Mouse (Mus musculus): Measurements from ENCODE around the gene Anp32a. TPM values are rescaled to one million over a fixed set of nuclear protein-coding genes. Genes with fewer than 3 reads are reported as not detected.

The Anp32a gene
- polyA plus RNA-seq, 1 experiment from 2014 or later: 107 TPM

DNA sequence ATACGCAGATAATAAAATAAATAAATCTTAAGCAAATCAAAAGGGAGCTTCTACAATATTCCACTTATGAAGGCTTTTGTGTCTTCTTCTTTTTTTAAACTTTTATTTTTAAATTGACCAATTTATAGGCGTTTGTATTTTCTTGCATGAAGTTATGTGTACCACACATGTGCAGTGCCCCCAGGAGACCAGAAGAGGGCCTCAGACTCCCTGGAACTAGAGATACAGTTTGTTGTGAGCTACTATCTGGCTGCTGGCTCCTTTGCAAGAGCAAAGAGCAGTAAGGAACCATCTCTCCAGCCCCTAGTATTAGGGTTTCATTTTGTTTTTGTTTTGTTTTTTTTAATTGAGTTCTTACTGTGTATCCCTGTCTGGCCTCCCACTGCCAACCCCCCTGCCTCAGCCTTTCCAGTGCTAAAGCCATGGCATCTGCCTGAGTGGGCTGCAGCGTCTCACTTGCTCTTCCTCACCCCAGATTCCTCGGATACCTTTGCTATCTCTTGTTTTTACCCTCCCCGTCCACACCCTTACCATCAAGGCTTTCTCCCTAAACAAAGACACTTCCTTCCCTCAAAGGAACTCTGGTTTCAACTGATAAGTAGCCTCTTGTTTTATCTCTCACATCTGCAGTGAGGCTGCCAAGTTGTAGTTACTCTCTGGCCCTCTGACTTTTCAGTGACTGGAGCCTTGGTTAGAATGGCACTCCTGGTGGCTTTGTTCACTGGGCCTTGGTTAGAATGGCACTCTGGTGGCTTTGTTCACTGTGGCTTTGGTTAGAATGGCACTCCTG is 66.5 kb downstream of the Anp32a start:
- no peaks in the 10 kb centered on the region for H3K27me3 ChIP-seq (ENCODE audit: control insufficient read depth, insufficient read depth, low read depth, low read length)
- no peak overlapping the region for H3K4me2 ChIP-seq (ENCODE audit: low read length)
- H3K9me3 ChIP-seq (replicated peaks; ENCODE audit: control insufficient read depth, low read length, poor library complexity, severe bottlenecking): no peaks in the 10 kb centered on the region
- no peak overlapping the region for H3K9ac ChIP-seq (ENCODE audit: low read depth, low read length)
- ATAC-seq: no peak
- H3K4me3 ChIP-seq (ENCODE audit: low read depth, low read length): no peak overlapping the region
- H3K27ac ChIP-seq (ENCODE audit: low read length): no peak overlapping the region
- 88% methylated on average over 5 of the region's 5 CpGs for WGBS
- no peaks in the 10 kb centered on the region for H3K4me1 ChIP-seq (ENCODE audit: control insufficient read depth, insufficient read depth, low read length)
- no peaks in the 10 kb centered on the region for H3K36me3 ChIP-seq (ENCODE audit: control insufficient read depth, insufficient read depth, low read length)

GRCm38 (mm10) chr9:62418742-62419141 is 77.6 kb downstream of the Anp32a start:
- H3K9me3 ChIP-seq (replicated peaks; ENCODE audit: control insufficient read depth, low read length, poor library complexity, severe bottlenecking): no peaks in the 10 kb centered on the region
- ATAC-seq: no peak
- no peaks in the 10 kb centered on the region for H3K27me3 ChIP-seq (ENCODE audit: control insufficient read depth, insufficient read depth, low read depth, low read length)
- peaks cover 10% of the 10 kb centered on the region for H3K4me1 ChIP-seq (ENCODE audit: control insufficient read depth, insufficient read depth, low read length)
- H3K36me3 ChIP-seq (ENCODE audit: control insufficient read depth, insufficient read depth, low read length): 0 out of 2 replicates have a peak, but pooled peaks cover 2% of the 10 kb centered on the region
- H3K9ac ChIP-seq (ENCODE audit: low read depth, low read length): no peak overlapping the region
- no peak overlapping the region for H3K27ac ChIP-seq (ENCODE audit: low read length)
- H3K4me2 ChIP-seq (ENCODE audit: low read length): no peak overlapping the region
- H3K4me3 ChIP-seq (ENCODE audit: low read depth, low read length): no peak overlapping the region
- 61% methylated on average over 5 of the region's 5 CpGs for WGBS

- WGBS: 34% methylated on average over 9 of the region's 10 CpGs
- no peak overlapping the region for H3K27ac ChIP-seq (ENCODE audit: low read length)
- peaks cover 3% of the 10 kb centered on the region for H3K4me1 ChIP-seq (ENCODE audit: control insufficient read depth, insufficient read depth, low read length)
- ATAC-seq: no peak
- H3K9ac ChIP-seq (ENCODE audit: low read depth, low read length): no peak overlapping the region
- no peak overlapping the region for H3K4me3 ChIP-seq (ENCODE audit: low read depth, low read length)
- H3K4me2 ChIP-seq (ENCODE audit: low read length): no peak overlapping the region
- H3K9me3 ChIP-seq (replicated peaks; ENCODE audit: control insufficient read depth, low read length, poor library complexity, severe bottlenecking): no peaks in the 10 kb centered on the region
- peaks cover 6% of the 10 kb centered on the region; the same call in 1 of the 2 replicates for H3K36me3 ChIP-seq (ENCODE audit: control insufficient read depth, insufficient read depth, low read length)
- H3K27me3 ChIP-seq (ENCODE audit: control insufficient read depth, insufficient read depth, low read depth, low read length): no peaks in the 10 kb centered on the region
Measured at GRCm38 (mm10) chr9:62420261-62420917, 79.3 kb downstream of the Anp32a start.

DNA sequence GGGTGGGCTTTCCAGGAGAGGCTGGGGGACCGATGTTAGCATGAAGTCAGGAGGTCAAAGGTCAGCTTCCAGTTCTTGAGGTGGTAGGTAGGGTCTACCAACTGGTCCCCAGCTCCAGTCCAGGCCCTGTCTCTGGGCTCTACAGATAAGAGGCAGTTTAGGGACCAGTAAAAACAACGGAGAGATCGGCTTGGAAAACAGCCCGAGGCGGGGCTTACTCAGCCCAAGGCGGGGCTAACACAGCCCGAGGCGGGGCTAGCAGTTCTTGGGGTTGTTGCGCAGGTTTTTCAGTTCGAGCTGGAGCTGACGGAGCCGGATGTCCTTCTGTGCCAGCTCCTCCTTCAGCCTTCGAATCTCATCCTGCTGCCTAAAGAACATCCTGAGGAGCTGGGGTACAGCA is 79.9 kb downstream of the Anp32a start:
- peaks cover 3% of the 10 kb centered on the region; the same call in 1 of the 2 replicates for H3K4me1 ChIP-seq (ENCODE audit: control insufficient read depth, insufficient read depth, low read length)
- no peaks in the 10 kb centered on the region for H3K9me3 ChIP-seq (replicated peaks; ENCODE audit: control insufficient read depth, low read length, poor library complexity, severe bottlenecking)
- ATAC-seq: no peak
- no peak overlapping the region for H3K4me2 ChIP-seq (ENCODE audit: low read length)
- no peak overlapping the region for H3K27ac ChIP-seq (ENCODE audit: low read length)
- no peaks in the 10 kb centered on the region for H3K27me3 ChIP-seq (ENCODE audit: control insufficient read depth, insufficient read depth, low read depth, low read length)
- H3K36me3 ChIP-seq (ENCODE audit: control insufficient read depth, insufficient read depth, low read length): peaks cover 8% of the 10 kb centered on the region; the same call in 1 of the 2 replicates
- 11% methylated on average over 13 of the region's 13 CpGs for WGBS
- H3K9ac ChIP-seq (ENCODE audit: low read depth, low read length): no peak overlapping the region
- no peak overlapping the region for H3K4me3 ChIP-seq (ENCODE audit: low read depth, low read length)

DNA sequence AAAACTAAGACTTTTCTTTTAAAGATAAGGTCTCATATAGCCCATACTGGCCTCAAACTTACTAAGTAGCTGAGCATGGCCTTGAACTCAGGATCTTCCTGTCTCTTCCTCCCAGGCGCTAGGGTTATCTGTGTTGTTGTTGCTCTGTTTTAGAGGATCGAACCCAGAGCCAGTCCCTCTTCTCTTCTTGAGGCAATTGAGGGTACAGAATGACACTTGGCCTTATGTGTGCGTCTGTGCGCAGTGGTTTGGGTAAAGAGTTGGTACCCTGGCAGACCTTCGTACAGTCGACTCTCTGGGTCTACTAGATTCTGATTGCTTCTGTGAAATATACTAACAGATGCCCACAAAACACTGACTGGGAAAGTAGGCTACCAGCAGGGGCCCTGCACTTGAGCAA is 80.8 kb downstream of the Anp32a start:
- Histone ChIP-seq H3K27ac (ENCODE audit: low read length) (no peak overlapping the region), H3K9me3 (replicated peaks; ENCODE audit: control insufficient read depth, low read length, poor library complexity, severe bottlenecking) (no peaks in the 10 kb centered on the region), H3K4me1 (ENCODE audit: control insufficient read depth, insufficient read depth, low read length) (peaks cover 3% of the 10 kb centered on the region; the same call in 1 of the 2 replicates), H3K27me3 (ENCODE audit: control insufficient read depth, insufficient read depth, low read depth, low read length) (no peaks in the 10 kb centered on the region), H3K4me3 (ENCODE audit: low read depth, low read length) (no peak overlapping the region), H3K9ac (ENCODE audit: low read depth, low read length) (no peak overlapping the region), H3K4me2 (ENCODE audit: low read length) (no peak overlapping the region), H3K36me3 (ENCODE audit: control insufficient read depth, insufficient read depth, low read length) (peaks cover 8% of the 10 kb centered on the region; the same call in 1 of the 2 replicates)
- 95% methylated on average over 6 of the region's 6 CpGs for WGBS
- no peak for ATAC-seq

GRCm38 (mm10) chr9:62422926-62423325 is 81.8 kb downstream of the Anp32a start:
- Histone ChIP-seq H3K4me3 (ENCODE audit: low read depth, low read length) (no peak overlapping the region), H3K36me3 (ENCODE audit: control insufficient read depth, insufficient read depth, low read length) (peaks cover 12% of the 10 kb centered on the region; the same call in 1 of the 2 replicates), H3K9me3 (replicated peaks; ENCODE audit: control insufficient read depth, low read length, poor library complexity, severe bottlenecking) (no peaks in the 10 kb centered on the region), H3K27me3 (ENCODE audit: control insufficient read depth, insufficient read depth, low read depth, low read length) (no peaks in the 10 kb centered on the region), H3K9ac (ENCODE audit: low read depth, low read length) (no peak overlapping the region), H3K4me1 (ENCODE audit: control insufficient read depth, insufficient read depth, low read length) (peaks cover 3% of the 10 kb centered on the region; the same call in 1 of the 2 replicates), H3K4me2 (ENCODE audit: low read length) (no peak overlapping the region), H3K27ac (ENCODE audit: low read length) (no peak overlapping the region)
- whole genome bisulfite sequencing: 89% methylated on average over 10 of the region's 10 CpGs
- no peak for ATAC-seq

DNA sequence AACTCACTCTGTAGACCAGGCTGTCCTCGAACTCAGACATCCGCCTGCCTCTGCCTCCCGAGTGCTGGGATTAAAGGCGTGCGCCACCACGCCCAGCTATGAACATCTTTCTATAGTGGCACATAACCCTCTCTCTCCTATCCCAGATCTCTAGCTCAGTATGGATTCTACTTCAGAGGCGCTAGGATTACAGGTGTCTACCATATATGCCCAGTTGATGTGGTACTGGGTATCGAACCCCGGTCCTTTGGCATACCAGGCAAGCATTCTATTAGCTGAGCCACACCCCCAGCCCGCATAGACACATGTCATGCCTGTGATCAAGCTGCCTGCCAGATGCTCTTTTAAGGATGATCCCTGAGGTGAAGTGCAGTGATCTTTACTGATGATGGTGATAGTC is 82.8 kb downstream of the Anp32a start:
- Histone ChIP-seq H3K36me3 (ENCODE audit: control insufficient read depth, insufficient read depth, low read length) (peaks cover 12% of the 10 kb centered on the region; the same call in 1 of the 2 replicates), H3K9me3 (replicated peaks; ENCODE audit: control insufficient read depth, low read length, poor library complexity, severe bottlenecking) (no peaks in the 10 kb centered on the region)

GRCm38 (mm10) chr9:62425265-62425664 is 84.2 kb downstream of the Anp32a start:
- Histone ChIP-seq H3K4me3 (ENCODE audit: low read depth, low read length) (no peak overlapping the region), H3K9ac (ENCODE audit: low read depth, low read length) (no peak overlapping the region), H3K36me3 (ENCODE audit: control insufficient read depth, insufficient read depth, low read length) (peaks cover 15% of the 10 kb centered on the region), H3K27ac (ENCODE audit: low read length) (no peak overlapping the region), H3K27me3 (ENCODE audit: control insufficient read depth, insufficient read depth, low read depth, low read length) (no peaks in the 10 kb centered on the region), H3K4me2 (ENCODE audit: low read length) (no peak overlapping the region), H3K9me3 (replicated peaks; ENCODE audit: control insufficient read depth, low read length, poor library complexity, severe bottlenecking) (no peaks in the 10 kb centered on the region), H3K4me1 (ENCODE audit: control insufficient read depth, insufficient read depth, low read length) (peaks cover 3% of the 10 kb centered on the region; the same call in 1 of the 2 replicates)
- no peak for ATAC-seq
- 69% methylated on average over 5 of the region's 5 CpGs for WGBS

More for the DNA sequence above, 82.8 kb downstream of the Anp32a start:
- Histone ChIP-seq H3K27ac (ENCODE audit: low read length) (no peak overlapping the region), H3K4me2 (ENCODE audit: low read length) (no peak overlapping the region), H3K4me3 (ENCODE audit: low read depth, low read length) (no peak overlapping the region), H3K27me3 (ENCODE audit: control insufficient read depth, insufficient read depth, low read depth, low read length) (no peaks in the 10 kb centered on the region), H3K4me1 (ENCODE audit: control insufficient read depth, insufficient read depth, low read length) (peaks cover 3% of the 10 kb centered on the region; the same call in 1 of the 2 replicates), H3K9ac (ENCODE audit: low read depth, low read length) (no peak overlapping the region)
- no peak for ATAC-seq
- 95% methylated on average over 10 of the region's 10 CpGs for WGBS

DNA sequence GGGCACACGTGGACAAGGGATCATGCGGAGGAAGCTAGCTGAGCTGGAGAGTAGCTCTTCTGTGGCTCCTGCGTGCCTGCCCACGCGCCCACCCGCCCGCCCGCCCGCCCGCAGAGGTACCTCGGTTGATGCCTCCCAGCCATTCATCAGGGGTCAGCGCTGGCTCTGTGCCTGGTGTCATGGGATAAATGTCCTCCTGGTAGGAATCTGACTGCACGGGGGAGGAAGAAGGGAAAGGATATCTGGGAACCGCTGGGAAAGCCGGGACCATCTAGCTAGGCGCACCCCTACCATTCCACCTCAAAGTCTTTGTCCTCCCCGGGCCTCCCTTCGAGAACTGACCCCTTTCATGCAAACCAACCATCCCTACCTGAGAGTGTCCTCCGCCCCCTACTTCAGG is 84.9 kb downstream of the Anp32a start:
- WGBS: 88% methylated on average over 19 of the region's 19 CpGs
- H3K4me2 ChIP-seq (ENCODE audit: low read length): no peak overlapping the region
- no peak for ATAC-seq
- no peaks in the 10 kb centered on the region for H3K27me3 ChIP-seq (ENCODE audit: control insufficient read depth, insufficient read depth, low read depth, low read length)
- no peak overlapping the region for H3K27ac ChIP-seq (ENCODE audit: low read length)
- H3K9ac ChIP-seq (ENCODE audit: low read depth, low read length): no peak overlapping the region
- peaks cover 22% of the 10 kb centered on the region for H3K36me3 ChIP-seq (ENCODE audit: control insufficient read depth, insufficient read depth, low read length)
- H3K4me1 ChIP-seq (ENCODE audit: control insufficient read depth, insufficient read depth, low read length): no peaks in the 10 kb centered on the region
- H3K9me3 ChIP-seq (replicated peaks; ENCODE audit: control insufficient read depth, low read length, poor library complexity, severe bottlenecking): no peaks in the 10 kb centered on the region
- H3K4me3 ChIP-seq (ENCODE audit: low read depth, low read length): no peak overlapping the region
